Mouse (Mus musculus) forebrain, embryonic 11.5 days (tissue): ENCODE measurements around the gene Fign. TPM values are rescaled to one million over a fixed set of nuclear protein-coding genes. Genes with fewer than 3 reads are reported as not detected.

Experiments used
- ATAC-seq: fragments of 200-750 bp; cut with Nextera tagmentation; replicated peaks from 2 replicates; pipeline ENCODE4 v1.8.0; 2017; ENCODE audit warnings: moderate TSS enrichment; ENCODE audit not compliant: low FRiP score
- DNase-seq: peaks from one replicate; pipeline ENCODE4 v3.0.0-alpha.2; 2017; ENCODE audit warnings: low spot score
- H3K27ac ChIP-seq: fragments of 300-500 bp; sonication (generic); 2 replicates; pipeline ENCODE4 v1.5.1; 2014; ENCODE audit warnings: low read depth, low read length
- H3K27me3 ChIP-seq: fragments of 300-500 bp; sonication (generic); 2 replicates; pipeline ENCODE4 v1.6.1; 2014; ENCODE audit warnings: mild to moderate bottlenecking, low read length, mixed read lengths; ENCODE audit not compliant: control insufficient read depth, insufficient read depth
- H3K36me3 ChIP-seq: fragments of 300-500 bp; sonication (generic); 2 replicates; pipeline ENCODE4 v1.6.1; 2014; ENCODE audit warnings: mild to moderate bottlenecking, low read length, moderate library complexity, mixed read lengths; ENCODE audit not compliant: control insufficient read depth, insufficient read depth
- H3K4me1 ChIP-seq: fragments of 300-500 bp; sonication (generic); replicated peaks from 2 replicates; pipeline ENCODE4 v1.6.1; 2014; ENCODE audit warnings: low read length, mixed read lengths; ENCODE audit not compliant: control insufficient read depth, insufficient read depth
- H3K4me2 ChIP-seq: fragments of 300-500 bp; sonication (generic); 2 replicates; pipeline ENCODE4 v1.6.1; 2014; ENCODE audit warnings: low read depth, mild to moderate bottlenecking, low read length, moderate library complexity, mixed read lengths; ENCODE audit not compliant: severe bottlenecking
- H3K4me3 ChIP-seq: fragments of 300-500 bp; sonication (generic); 2 replicates; pipeline ENCODE4 v1.5.1; 2014; ENCODE audit warnings: low read depth, low read length
- H3K9ac ChIP-seq: fragments of 300-500 bp; sonication (generic); 2 replicates; pipeline ENCODE4 v1.6.1; 2014; ENCODE audit warnings: low read length
- H3K9me3 ChIP-seq: fragments of 300-500 bp; sonication (generic); 2 replicates; pipeline ENCODE4 v1.6.1; 2016; ENCODE audit warnings: low read length, mixed read lengths; ENCODE audit not compliant: control insufficient read depth
- WGBS: fragments of 180-500 bp; shearing (Covaris S2); extraction: QIAGEN DNeasy Blood & Tissue Kit; methylation state at CpG from one replicate; pipeline ENCODE4 v1.1.7; 2014; 5-methylcytosine and 5-hydroxymethylcytosine counted together
- polyA plus RNA-seq: library from polyadenylated mRNA; unstranded; fragments of >200 nt; fragmentation: Nextera tagmentation; extraction: Ambion mirVana; gene quantifications from 2 replicates; pipeline ENCODE4 v1.2.1, GENCODE M21; 2014

Fign gene
- polyA plus RNA-seq, 1 experiment from 2014 or later: 14.4 TPM

DNA sequence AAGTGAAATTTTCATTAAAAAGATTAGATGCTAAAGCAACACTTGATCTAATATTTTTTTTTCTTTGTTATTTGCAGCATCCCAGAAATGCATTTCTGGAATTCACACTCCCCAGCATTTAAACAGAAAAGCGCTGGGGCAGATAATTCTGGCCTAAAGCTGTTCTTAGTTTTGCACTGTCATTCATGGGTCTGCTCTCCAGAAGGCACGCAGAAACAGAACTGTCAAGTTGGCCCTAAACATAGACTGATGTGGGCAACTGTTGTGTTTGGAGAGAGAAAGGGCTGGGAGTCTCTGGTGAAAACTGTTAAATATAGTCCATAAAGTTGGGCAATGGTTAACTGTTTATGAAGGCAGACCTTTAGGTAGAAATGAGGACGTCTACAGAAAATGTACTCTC, 62.4 kb downstream of the Fign start:
- no peaks in the 10 kb centered on the region for H3K4me1 ChIP-seq
- no peaks in the 10 kb centered on the region for H3K27me3 ChIP-seq
- H3K4me3 ChIP-seq: no peak overlapping the region
- H3K9me3 ChIP-seq: no peaks in the 10 kb centered on the region
- WGBS: 71% methylated on average over 3 of the region's 3 CpGs
- no peak overlapping the region for H3K9ac ChIP-seq
- DNase-seq (no peak), ATAC-seq (no peak)
- H3K4me2 ChIP-seq: no peak overlapping the region
- H3K27ac ChIP-seq: no peak overlapping the region
- H3K36me3 ChIP-seq: no peaks in the 10 kb centered on the region

DNA sequence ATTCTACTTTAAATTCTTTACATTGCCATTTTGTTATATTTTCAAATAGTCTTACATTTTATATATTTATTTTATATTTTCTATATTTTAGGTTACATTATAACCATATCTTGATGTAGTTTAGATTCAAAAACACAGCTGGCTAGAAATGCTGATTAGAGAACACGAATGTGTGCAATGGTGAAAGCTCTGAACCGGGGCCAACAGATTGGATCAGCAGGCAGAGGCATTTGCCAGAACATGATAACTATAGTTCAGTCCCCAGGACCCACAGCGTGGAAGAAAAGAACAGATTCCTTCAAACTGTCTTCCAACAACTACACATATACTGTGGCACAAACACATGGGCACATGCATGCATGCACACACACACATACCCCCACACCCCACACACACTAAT, 64.0 kb downstream of the Fign start:
- no peak overlapping the region for H3K27ac ChIP-seq
- DNase-seq (no peak), ATAC-seq (no peak)
- H3K4me1 ChIP-seq: no peaks in the 10 kb centered on the region
- H3K27me3 ChIP-seq: no peaks in the 10 kb centered on the region
- H3K9ac ChIP-seq: no peak overlapping the region
- H3K4me3 ChIP-seq: no peak overlapping the region
- 93% methylated on average over 3 of the region's 3 CpGs for WGBS
- no peaks in the 10 kb centered on the region for H3K9me3 ChIP-seq
- no peaks in the 10 kb centered on the region for H3K36me3 ChIP-seq
- H3K4me2 ChIP-seq: no peak overlapping the region

DNA sequence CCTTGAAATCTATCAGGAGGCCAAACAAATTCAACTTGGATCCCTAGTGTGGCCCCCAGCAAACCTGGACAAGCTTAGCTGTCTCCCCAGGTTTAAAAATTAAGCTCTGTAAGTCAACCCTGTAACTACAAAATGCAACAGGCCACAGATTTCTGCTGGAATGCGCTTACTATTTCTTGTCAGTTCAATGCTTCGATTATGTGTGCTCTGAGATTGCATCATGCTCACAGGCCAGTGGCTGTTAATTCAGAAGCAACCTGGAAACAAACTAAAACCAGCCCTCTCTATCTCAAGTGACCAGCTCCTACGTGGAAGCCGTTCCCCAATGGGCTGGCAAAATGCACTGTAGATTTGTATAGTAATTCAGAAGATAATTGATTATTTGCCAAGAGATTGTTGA, 71.9 kb downstream of the Fign start:
- Histone ChIP-seq H3K27me3 (no peaks in the 10 kb centered on the region), H3K9me3 (no peaks in the 10 kb centered on the region), H3K27ac (no peak overlapping the region), H3K4me3 (no peak overlapping the region), H3K9ac (no peak overlapping the region), H3K4me2 (no peak overlapping the region), H3K4me1 (no peaks in the 10 kb centered on the region; the same call in 1 of the 2 replicates), H3K36me3 (no peaks in the 10 kb centered on the region)
- ATAC-seq (no peak), DNase-seq (no peak)
- WGBS: 88% methylated on average over 4 of the region's 4 CpGs

DNA sequence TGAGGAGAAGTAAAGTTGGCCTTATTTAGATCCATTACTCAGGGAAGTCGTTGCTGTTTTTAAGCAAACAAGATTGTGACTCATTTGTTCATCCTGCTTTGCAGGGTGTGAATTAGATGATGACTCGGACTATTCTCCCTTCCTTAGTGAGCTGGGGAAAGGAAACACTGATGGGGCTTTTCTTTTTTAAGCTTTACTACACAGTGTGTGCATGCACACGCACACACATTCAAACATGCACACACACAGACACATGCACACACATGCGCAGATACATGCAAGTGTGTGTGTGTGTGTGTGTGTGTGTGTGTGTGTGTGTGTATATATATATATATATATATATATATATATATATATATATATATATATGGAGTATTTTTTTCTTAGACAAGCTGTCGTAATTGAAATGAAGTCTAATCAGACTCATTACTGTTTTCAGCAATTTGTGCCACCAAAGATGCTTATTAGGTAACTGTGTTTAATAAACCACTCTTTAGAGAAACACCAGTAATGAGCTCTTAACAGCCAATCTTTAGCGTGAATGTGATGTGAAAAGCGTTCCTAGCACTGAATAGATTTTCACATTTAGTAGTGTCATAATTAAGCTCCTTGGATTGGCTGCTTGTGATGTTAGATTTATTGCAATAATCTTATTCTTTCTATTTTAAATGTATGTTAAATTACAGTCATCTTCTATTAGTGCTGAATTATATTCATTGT, 103.4 kb downstream of the Fign start:
- Histone ChIP-seq H3K4me3 (no peak overlapping the region), H3K4me2 (no peak overlapping the region), H3K4me1 (no peaks in the 10 kb centered on the region), H3K9ac (no peak overlapping the region), H3K9me3 (no peaks in the 10 kb centered on the region), H3K27ac (no peak overlapping the region), H3K36me3 (no peaks in the 10 kb centered on the region), H3K27me3 (no peaks in the 10 kb centered on the region)
- DNase-seq (no peak), ATAC-seq (no peak)
- WGBS: 75% methylated on average over 7 of the region's 7 CpGs

DNA sequence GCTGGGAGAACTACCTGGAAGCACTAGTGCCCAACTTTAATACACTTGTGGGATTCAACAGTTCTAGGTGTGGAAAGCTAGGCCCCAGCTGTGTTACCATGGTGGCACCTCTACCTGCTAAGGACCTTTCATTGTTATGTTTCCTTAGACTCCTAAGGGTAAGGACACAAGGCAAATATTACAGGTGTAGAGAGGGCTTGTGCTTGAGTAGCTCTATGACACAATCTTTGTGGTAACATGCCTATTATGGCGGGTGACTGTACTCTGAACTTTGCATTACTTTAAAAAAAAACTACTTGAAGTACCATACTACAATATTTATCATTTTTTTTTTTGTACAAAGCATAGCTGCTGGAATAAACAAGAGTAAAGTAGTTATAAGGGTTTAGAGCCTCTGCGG, 112.4 kb downstream of the Fign start:
- H3K4me3 ChIP-seq: no peak overlapping the region
- H3K36me3 ChIP-seq: 0 out of 2 replicates have a peak, but pooled peaks cover 1% of the 10 kb centered on the region
- no peak overlapping the region for H3K9ac ChIP-seq
- WGBS: 91% methylated on average over 2 of the region's 2 CpGs
- H3K4me1 ChIP-seq: peaks cover 8% of the 10 kb centered on the region; the same call in 1 of the 2 replicates
- ATAC-seq (no peak), DNase-seq (no peak)
- H3K9me3 ChIP-seq: no peaks in the 10 kb centered on the region
- H3K4me2 ChIP-seq: no peak overlapping the region
- no peaks in the 10 kb centered on the region; the same call in 1 of the 2 replicates for H3K27me3 ChIP-seq
- H3K27ac ChIP-seq: no peak overlapping the region

DNA sequence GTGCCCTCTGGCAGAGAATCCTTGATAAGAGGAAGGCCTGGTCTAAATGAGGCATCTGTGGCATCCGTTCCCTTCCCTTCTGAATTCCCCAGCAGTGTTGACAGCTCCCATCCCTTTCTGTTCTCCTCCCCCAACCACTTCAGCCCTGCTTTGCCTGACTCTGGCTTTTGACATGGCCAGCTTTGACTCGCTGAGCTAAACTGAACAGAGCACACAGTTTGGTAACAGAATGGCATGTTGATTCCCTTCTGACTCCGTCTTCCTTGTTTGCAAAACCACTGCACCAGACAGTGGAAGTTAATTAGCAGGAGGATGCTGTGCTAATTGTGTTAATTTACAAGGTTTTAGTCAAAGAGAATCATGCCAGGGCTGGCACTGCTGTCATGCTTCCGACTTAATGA, 115.5 kb downstream of the Fign start:
- no peaks in the 10 kb centered on the region for H3K9me3 ChIP-seq
- ATAC-seq: peak; percentile 67
- peaks cover 8% of the 10 kb centered on the region; the same call in 1 of the 2 replicates for H3K4me1 ChIP-seq
- DNase-seq: no peak
- H3K4me3 ChIP-seq: no peak overlapping the region
- H3K27me3 ChIP-seq: peaks cover 5% of the 10 kb centered on the region; the same call in 1 of the 2 replicates
- peaks cover 6% of the 10 kb centered on the region; the same call in 1 of the 2 replicates for H3K36me3 ChIP-seq
- no peak overlapping the region for H3K9ac ChIP-seq
- no peak overlapping the region for H3K4me2 ChIP-seq
- no peak overlapping the region for H3K27ac ChIP-seq
- 10% methylated on average over 4 of the region's 4 CpGs for WGBS

DNA sequence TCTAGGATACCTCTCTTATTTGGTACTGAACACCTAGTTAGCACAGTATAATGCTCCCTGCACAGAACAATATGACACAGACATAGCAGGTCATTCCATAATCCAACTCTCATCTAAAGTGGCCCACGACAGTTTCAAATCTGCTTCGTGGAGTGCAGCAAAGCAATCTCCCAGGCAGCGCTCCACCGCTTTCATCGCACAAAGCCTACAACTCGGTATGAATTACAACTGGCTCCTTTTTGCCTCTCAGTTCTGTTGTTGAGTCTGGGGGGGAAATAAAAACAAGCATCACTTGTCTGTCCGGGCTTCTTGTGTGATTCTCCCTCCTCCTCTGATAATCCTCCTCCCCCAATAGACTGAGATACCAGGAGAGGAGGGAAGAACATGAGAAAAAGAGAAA, 116.4 kb downstream of the Fign start:
- ATAC-seq: no peak
- WGBS: 51% methylated on average over 7 of the region's 7 CpGs

DNA sequence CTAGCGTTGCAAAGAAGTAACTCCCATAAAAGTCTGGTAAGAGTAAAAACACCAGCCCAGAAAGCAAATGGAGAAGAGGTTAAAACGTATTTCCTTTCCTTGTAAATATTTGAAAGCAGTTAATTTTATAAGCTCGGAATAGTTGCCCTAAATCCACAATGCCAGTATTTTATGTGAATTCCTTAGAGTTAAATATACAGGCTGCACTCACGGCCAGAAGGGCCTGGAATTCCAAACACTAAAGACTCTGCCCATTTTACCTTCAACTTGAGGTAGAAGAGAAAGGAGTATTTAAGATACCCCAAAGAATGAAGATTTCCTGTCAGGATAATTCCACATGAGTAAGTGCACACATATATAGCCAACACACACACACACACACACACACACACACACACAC, 128.2 kb downstream of the Fign start:
- H3K27me3 ChIP-seq: peaks cover 2% of the 10 kb centered on the region; the same call in 1 of the 2 replicates
- no peaks in the 10 kb centered on the region for H3K36me3 ChIP-seq
- no peak overlapping the region for H3K27ac ChIP-seq
- H3K4me3 ChIP-seq: no peak overlapping the region
- H3K9ac ChIP-seq: no peak overlapping the region
- H3K4me2 ChIP-seq: no peak overlapping the region
- H3K4me1 ChIP-seq: peaks cover 13% of the 10 kb centered on the region; the same call in 1 of the 2 replicates
- H3K9me3 ChIP-seq: no peaks in the 10 kb centered on the region
- WGBS: 52% methylated on average over 4 of the region's 4 CpGs
- no peak; the same call in 1 of the 2 replicates for ATAC-seq
- DNase-seq: no peak

More for the DNA sequence above, 116.4 kb downstream of the Fign start:
- Histone ChIP-seq H3K36me3 (peaks cover 6% of the 10 kb centered on the region; the same call in 1 of the 2 replicates), H3K4me1 (peaks cover 8% of the 10 kb centered on the region; the same call in 1 of the 2 replicates), H3K9me3 (no peaks in the 10 kb centered on the region), H3K4me3 (no peak overlapping the region), H3K27ac (no peak overlapping the region), H3K9ac (no peak overlapping the region), H3K27me3 (peaks cover 5% of the 10 kb centered on the region; the same call in 1 of the 2 replicates), H3K4me2 (no peak overlapping the region)
- DNase-seq: no peak

DNA sequence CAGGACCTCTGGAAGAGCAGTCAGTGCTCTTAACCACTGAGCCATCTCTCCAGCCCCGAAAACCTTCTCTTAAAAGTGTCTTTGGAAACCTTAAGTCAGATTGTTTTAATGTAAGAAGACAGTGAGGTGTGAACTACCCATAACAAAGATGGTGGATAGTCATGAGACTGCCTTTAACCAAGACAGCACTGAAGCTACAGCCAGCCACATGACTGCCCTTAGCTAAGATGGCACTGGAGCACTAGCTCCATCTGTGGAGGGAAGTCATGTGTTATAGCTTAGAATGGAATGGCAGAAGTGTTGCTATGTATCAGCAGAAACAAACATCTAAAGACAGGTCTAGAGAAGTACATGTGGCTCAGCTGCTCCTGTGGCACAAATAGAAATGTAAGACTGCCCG, 166.8 kb downstream of the Fign start:
- Histone ChIP-seq H3K27ac (no peak overlapping the region), H3K4me1 (peaks cover 3% of the 10 kb centered on the region; the same call in 1 of the 2 replicates), H3K9me3 (no peaks in the 10 kb centered on the region), H3K27me3 (no peaks in the 10 kb centered on the region), H3K36me3 (no peaks in the 10 kb centered on the region), H3K4me3 (no peak overlapping the region), H3K4me2 (no peak overlapping the region), H3K9ac (no peak overlapping the region)
- ATAC-seq (no peak), DNase-seq (no peak)
- WGBS: 97% methylated on average over 2 of the region's 2 CpGs
